Mouse (Mus musculus) erythroblast, embryonic 14.5 days (primary cell): ENCODE data around the gene Cym.

Experiments used
- GATA1 ChIP-seq: IDR thresholded peaks from 2 replicates; pipeline ENCODE4 v1.6.1; 2012; ENCODE audit warnings: low read length, inconsistent platforms, mixed read lengths
- TAL1 ChIP-seq: IDR thresholded peaks from 3 replicates; pipeline ENCODE4 v1.6.1; 2012; ENCODE audit warnings: low read length, inconsistent platforms, mixed read lengths

GRCm38 (mm10) chr3:107246876-107247275 lies 25.3 kb upstream of the Cym start:
- TF ChIP-seq TAL1 = no peak
- TF ChIP-seq GATA1 = no peak
